Mouse (Mus musculus): Measurements from ENCODE around the gene Usmg5. TPM values are rescaled to one million over a fixed set of nuclear protein-coding genes. Genes with fewer than 3 reads are reported as not detected.
"Not testable (repeated sequence)": the region's sequence is repeated elsewhere in the genome, so short reads cannot be mapped to it uniquely, and the experiment has no call there.

Gene Usmg5
- 1,339 and 1,421 TPM in 2 replicates for polyA plus RNA-seq (2015; fragmentation: Nextera tagmentation; extraction: Ambion mirVana)

DNA sequence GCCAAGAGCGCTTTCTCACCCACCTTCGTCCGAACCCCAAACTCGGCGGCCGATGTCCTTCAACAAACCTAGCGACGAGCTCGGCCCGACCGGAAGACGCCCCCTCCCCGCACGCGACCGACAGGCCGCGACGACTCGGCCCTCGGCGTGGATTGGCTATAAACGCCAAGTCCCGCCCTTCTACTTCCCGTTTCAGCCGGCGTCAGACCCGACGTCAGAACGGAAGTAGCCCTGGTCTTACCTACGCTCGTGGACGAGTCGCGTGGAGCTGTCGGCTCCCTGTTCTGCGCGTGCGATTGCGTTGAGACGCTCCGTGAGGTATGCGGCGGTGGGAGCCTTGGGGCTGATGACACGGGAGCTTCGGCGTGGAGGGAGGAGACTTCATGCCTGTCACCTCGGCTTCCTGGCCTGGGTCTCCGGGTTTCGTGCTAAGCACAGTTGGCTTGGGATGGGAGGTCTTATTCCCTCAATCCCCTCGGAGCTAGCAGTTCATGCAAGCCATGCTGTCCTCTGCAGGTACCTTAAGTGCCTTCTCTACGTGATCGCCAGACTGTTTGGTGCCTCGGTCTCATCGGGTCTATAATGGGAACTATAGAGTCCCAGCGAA lies at the start of gene Usmg5, which contains the start of gene Pdcd11:
Gene Usmg5 (minus strand): TSS at position 98 of the 607 bp plus-strand sequence.
Gene Pdcd11 (plus strand): TSS at position 219 of the 607 bp plus-strand sequence.
- Histone ChIP-seq H3K4me3 (ENCODE audit: low read length) (peak within 1 kb of the TSS; percentile 97), H3K36me3 (ENCODE audit: control insufficient read depth, insufficient read depth, low read length) (peaks cover 13% of the 10 kb centered on the region), H3K27me3 (replicated peaks; ENCODE audit: control insufficient read depth, insufficient read depth, low read length) (no peaks in the 10 kb centered on the region), H3K4me1 (ENCODE audit: control insufficient read depth, insufficient read depth, low read depth, low read length) (peaks cover 19% of the 10 kb centered on the region), H3K4me2 (ENCODE audit: low read length) (peak within 1 kb of the TSS; percentile 83), H3K9ac (ENCODE audit: low read depth, low read length) (peak within 1 kb of the TSS; percentile 98), H3K9me3 (ENCODE audit: control insufficient read depth, low read length) (no peaks in the 10 kb centered on the region), H3K27ac (ENCODE audit: low read depth, low read length) (peak within 1 kb of the TSS; percentile 92)
- under 1% methylated on average over 56 of the region's 56 CpGs for WGBS
- ATAC-seq, result peak; percentile 99

DNA sequence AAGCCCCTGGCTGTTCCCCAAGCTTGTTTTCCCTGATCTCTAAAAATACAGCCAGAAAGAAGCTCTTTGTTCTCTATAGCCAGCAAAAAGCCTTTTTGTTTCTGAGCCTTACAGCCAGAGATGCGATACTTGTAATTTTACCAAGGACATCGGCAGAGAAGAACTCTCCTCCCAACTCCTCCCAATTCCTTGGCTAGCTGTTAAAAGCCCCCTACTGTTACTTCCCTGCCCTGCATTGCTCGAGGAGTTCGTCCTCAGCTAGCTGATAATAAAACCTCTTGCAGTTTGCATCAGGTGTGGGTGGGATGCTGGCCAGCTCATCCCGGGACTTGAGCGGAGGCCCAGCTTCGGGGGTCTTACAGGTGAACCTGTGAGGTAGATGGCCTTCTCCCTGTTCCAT lies 49.2 kb upstream of the Usmg5 start:
- not testable (repeated sequence) for H3K4me2 ChIP-seq (ENCODE audit: low read length); H3K27ac ChIP-seq (ENCODE audit: low read depth, low read length); H3K9ac ChIP-seq (ENCODE audit: low read depth, low read length); H3K4me3 ChIP-seq (ENCODE audit: low read length); H3K9me3 ChIP-seq (ENCODE audit: control insufficient read depth, low read length); H3K4me1 ChIP-seq (ENCODE audit: control insufficient read depth, insufficient read depth, low read depth, low read length); H3K27me3 ChIP-seq (replicated peaks; ENCODE audit: control insufficient read depth, insufficient read depth, low read length); H3K36me3 ChIP-seq (ENCODE audit: control insufficient read depth, insufficient read depth, low read length); ATAC-seq
- 42% methylated on average over 7 of the region's 7 CpGs for WGBS

DNA sequence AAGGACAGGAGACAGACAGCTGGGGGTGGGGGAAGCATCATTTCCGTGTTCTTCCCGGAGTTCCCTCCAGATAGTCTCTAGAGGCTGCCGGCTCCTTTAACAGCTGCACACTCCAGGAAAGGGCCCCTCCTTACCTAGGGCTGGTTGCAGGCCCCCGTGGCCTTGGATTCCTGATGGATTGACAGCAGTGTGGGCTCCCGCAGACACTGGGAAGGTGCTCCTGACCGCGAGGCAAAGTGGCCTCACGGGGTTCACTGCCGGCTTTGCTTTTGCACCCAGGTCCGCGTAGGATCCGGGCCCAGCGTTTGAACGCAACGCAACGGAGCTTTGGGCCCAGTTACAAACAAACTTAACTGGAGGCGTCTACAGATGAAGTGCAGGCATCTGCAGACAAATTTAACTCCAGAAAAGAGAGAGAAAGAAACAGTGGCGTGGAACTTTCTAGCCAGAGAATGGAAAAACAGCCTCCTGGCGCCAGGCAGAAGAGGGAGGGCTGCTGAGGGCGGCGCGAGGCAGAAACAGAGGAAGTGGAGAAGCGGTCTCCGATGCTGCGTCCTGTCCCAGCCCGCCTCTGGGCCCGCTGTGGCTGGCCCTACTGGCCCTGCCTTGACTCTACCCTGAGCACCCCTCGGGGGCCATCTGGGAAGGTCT lies 47.4 kb upstream of the Usmg5 start, which contains the start of gene Calhm2:
Gene Calhm2 (minus strand): TSS at position 524 of the 651 bp plus-strand sequence.
- Histone ChIP-seq H3K4me1 (ENCODE audit: control insufficient read depth, insufficient read depth, low read depth, low read length) (peaks cover 10% of the 10 kb centered on the region), H3K9me3 (ENCODE audit: control insufficient read depth, low read length) (no peaks in the 10 kb centered on the region), H3K4me2 (ENCODE audit: low read length) (peak within 1 kb of the TSS; percentile 58), H3K4me3 (ENCODE audit: low read length) (peak within 1 kb of the TSS; percentile 34), H3K27ac (ENCODE audit: low read depth, low read length) (peak within 1 kb of the TSS; percentile 25; the same call in 1 of the 2 replicates), H3K27me3 (replicated peaks; ENCODE audit: control insufficient read depth, insufficient read depth, low read length) (no peaks in the 10 kb centered on the region), H3K9ac (ENCODE audit: low read depth, low read length) (peak within 1 kb of the TSS; percentile 60), H3K36me3 (ENCODE audit: control insufficient read depth, insufficient read depth, low read length) (no peaks in the 10 kb centered on the region)
- WGBS, result 11% methylated on average over 28 of the region's 28 CpGs
- peak; percentile 25; the same call in 1 of the 2 replicates for ATAC-seq

DNA sequence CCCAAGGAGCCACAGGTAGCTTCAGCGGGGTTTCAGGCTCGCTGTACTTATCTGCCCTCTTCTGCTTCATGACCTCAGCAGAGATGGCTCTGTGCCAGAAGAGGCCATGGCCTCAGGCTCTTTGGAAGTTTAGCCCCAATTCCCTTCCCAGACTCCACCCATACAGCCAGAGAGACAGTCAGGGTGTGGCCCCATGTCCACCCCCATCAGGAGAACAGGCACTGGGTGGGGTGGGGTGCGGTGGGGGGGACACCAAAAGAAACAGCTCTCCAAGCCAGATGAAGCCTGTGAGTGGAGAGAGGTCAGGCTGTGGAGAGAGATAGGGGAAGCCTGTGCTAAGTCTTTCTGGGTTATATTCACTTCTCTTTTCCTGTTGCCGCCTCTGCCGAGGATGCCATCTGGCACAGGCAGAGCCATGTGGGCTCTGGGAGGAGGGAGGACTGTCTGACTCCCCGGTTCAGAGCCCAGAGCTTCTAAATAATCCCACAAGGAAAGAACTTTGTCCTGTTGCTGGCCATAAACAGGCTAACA lies 46.7 kb upstream of the Usmg5 start:
- H3K4me1 ChIP-seq (ENCODE audit: control insufficient read depth, insufficient read depth, low read depth, low read length), result peaks cover 10% of the 10 kb centered on the region
- H3K27me3 ChIP-seq (replicated peaks; ENCODE audit: control insufficient read depth, insufficient read depth, low read length), result no peaks in the 10 kb centered on the region
- H3K4me3 ChIP-seq (ENCODE audit: low read length), result no peak overlapping the region; the same call in 1 of the 2 replicates
- H3K36me3 ChIP-seq (ENCODE audit: control insufficient read depth, insufficient read depth, low read length), result no peaks in the 10 kb centered on the region; the same call in 1 of the 2 replicates
- no peaks in the 10 kb centered on the region for H3K9me3 ChIP-seq (ENCODE audit: control insufficient read depth, low read length)
- WGBS, result 44% methylated on average over 6 of the region's 6 CpGs
- peak overlapping the region; percentile 12; the same call in 1 of the 2 replicates for H3K27ac ChIP-seq (ENCODE audit: low read depth, low read length)
- ATAC-seq, result peak; percentile 54; the same call in 1 of the 2 replicates
- peak overlapping the region; percentile 60 for H3K9ac ChIP-seq (ENCODE audit: low read depth, low read length)
- peak overlapping the region; percentile 58 for H3K4me2 ChIP-seq (ENCODE audit: low read length)

DNA sequence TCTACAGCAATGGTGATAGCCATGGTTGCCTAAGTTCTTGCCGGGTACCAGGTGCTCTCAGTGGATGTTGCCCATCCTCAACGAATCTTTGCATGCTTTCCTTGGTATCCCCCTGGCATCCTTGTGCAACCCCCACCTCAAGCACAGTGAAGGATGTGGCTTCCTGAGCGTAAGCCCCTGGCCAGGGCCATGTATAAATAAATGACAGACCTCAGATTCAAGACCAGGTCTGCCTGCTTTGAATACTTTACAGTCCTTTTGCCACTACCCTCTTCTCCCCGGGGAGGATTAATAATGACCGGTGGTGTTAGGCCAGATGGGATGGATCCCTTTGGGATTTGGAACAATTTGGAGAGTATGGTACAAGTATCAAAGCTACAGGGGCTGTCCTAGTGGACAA lies 45.7 kb upstream of the Usmg5 start:
- WGBS, result 91% methylated on average over 5 of the region's 5 CpGs
- Histone ChIP-seq H3K27me3 (replicated peaks; ENCODE audit: control insufficient read depth, insufficient read depth, low read length) (no peaks in the 10 kb centered on the region), H3K27ac (ENCODE audit: low read depth, low read length) (no peak overlapping the region), H3K4me1 (ENCODE audit: control insufficient read depth, insufficient read depth, low read depth, low read length) (peaks cover 10% of the 10 kb centered on the region), H3K9ac (ENCODE audit: low read depth, low read length) (no peak overlapping the region), H3K36me3 (ENCODE audit: control insufficient read depth, insufficient read depth, low read length) (peaks cover 4% of the 10 kb centered on the region), H3K4me2 (ENCODE audit: low read length) (no peak overlapping the region), H3K9me3 (ENCODE audit: control insufficient read depth, low read length) (no peaks in the 10 kb centered on the region), H3K4me3 (ENCODE audit: low read length) (no peak overlapping the region)
- ATAC-seq, result no peak

DNA sequence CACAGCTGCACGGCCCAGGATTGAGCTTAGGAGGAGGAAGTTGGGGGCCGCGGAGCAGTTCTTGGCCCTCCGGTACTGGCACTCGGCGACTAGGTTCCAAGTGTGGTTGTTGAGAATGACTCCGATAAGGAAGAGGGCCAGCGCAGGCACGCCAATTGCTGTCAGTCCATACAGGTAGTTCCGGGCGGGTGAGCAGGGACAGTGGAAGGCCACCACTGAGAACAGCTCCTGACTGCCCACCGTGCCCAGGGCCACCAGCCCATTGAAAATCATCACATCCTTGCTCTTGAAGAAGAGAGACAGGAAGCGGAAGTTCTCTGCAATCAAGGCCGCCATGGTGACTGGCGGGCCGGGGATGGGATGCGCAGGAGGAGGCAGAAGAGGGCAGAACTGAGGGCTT lies 45.1 kb upstream of the Usmg5 start:
- H3K9ac ChIP-seq (ENCODE audit: low read depth, low read length), result no peak overlapping the region
- H3K9me3 ChIP-seq (ENCODE audit: control insufficient read depth, low read length), result no peaks in the 10 kb centered on the region
- H3K27ac ChIP-seq (ENCODE audit: low read depth, low read length), result no peak overlapping the region
- H3K4me3 ChIP-seq (ENCODE audit: low read length), result no peak overlapping the region
- H3K27me3 ChIP-seq (replicated peaks; ENCODE audit: control insufficient read depth, insufficient read depth, low read length), result no peaks in the 10 kb centered on the region
- ATAC-seq, result no peak
- peaks cover 10% of the 10 kb centered on the region for H3K4me1 ChIP-seq (ENCODE audit: control insufficient read depth, insufficient read depth, low read depth, low read length)
- H3K4me2 ChIP-seq (ENCODE audit: low read length), result no peak overlapping the region
- peaks cover 6% of the 10 kb centered on the region for H3K36me3 ChIP-seq (ENCODE audit: control insufficient read depth, insufficient read depth, low read length)
- 94% methylated on average over 17 of the region's 17 CpGs for WGBS

DNA sequence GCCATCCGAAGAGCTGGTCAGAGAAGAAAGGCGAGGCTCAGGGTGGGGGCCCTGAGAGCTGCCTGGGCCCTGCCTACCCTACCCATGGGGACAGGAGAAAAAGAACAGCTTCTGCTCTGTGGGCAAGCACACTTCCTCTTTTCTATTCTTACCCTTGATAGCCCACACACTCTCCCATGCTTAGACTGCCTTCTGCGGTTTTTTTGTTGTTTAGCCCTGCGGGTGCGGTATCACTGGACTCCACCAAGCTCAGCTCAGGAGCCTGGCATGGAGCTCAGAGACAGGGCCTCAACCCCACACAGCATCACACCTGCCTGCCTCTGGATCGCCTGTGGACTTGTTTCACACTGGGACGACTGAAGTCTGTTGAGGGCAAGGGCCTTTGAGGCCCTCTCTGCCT lies 42.7 kb upstream of the Usmg5 start:
- Histone ChIP-seq H3K27ac (ENCODE audit: low read depth, low read length) (no peak overlapping the region), H3K9me3 (ENCODE audit: control insufficient read depth, low read length) (no peaks in the 10 kb centered on the region), H3K4me3 (ENCODE audit: low read length) (no peak overlapping the region), H3K36me3 (ENCODE audit: control insufficient read depth, insufficient read depth, low read length) (peaks cover 25% of the 10 kb centered on the region), H3K9ac (ENCODE audit: low read depth, low read length) (no peak overlapping the region), H3K27me3 (replicated peaks; ENCODE audit: control insufficient read depth, insufficient read depth, low read length) (no peaks in the 10 kb centered on the region), H3K4me1 (ENCODE audit: control insufficient read depth, insufficient read depth, low read depth, low read length) (peaks cover 10% of the 10 kb centered on the region), H3K4me2 (ENCODE audit: low read length) (no peak overlapping the region)
- ATAC-seq, result no peak
- 91% methylated on average over 7 of the region's 7 CpGs for WGBS

DNA sequence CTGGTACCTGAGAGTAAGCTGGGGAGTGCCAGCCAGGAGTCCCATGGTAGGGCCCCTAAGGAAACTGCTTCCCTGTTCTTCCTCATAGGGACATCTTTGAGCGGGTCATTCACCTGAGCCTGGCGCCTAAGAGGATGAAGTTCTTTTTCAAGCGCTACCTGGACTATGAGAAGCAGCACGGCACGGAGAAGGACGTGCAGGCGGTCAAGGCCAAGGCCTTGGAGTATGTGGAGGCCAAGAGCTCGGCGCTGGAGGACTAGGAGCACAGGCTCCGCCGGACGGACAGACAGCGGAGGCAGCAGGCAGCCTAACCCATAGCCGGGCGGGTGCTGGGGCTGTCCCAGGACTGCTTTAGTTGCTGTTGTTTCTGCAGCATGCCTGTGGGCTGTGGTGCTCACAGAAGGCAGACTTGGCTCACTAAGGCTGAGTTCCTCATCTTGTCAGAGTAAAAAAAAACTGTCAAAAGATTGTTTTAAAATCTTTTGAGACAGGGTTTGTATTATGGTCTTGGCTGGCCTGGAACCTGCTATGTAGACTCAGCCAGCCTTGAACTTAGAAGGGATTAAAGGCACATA lies 40.2 kb upstream of the Usmg5 start:
- Histone ChIP-seq H3K9me3 (ENCODE audit: control insufficient read depth, low read length) (no peaks in the 10 kb centered on the region), H3K4me3 (ENCODE audit: low read length) (no peak overlapping the region), H3K4me1 (ENCODE audit: control insufficient read depth, insufficient read depth, low read depth, low read length) (no peaks in the 10 kb centered on the region), H3K4me2 (ENCODE audit: low read length) (no peak overlapping the region), H3K27ac (ENCODE audit: low read depth, low read length) (no peak overlapping the region), H3K9ac (ENCODE audit: low read depth, low read length) (no peak overlapping the region), H3K27me3 (replicated peaks; ENCODE audit: control insufficient read depth, insufficient read depth, low read length) (no peaks in the 10 kb centered on the region), H3K36me3 (ENCODE audit: control insufficient read depth, insufficient read depth, low read length) (peaks cover 37% of the 10 kb centered on the region)
- 96% methylated on average over 15 of the region's 15 CpGs for WGBS
- ATAC-seq, result no peak

DNA sequence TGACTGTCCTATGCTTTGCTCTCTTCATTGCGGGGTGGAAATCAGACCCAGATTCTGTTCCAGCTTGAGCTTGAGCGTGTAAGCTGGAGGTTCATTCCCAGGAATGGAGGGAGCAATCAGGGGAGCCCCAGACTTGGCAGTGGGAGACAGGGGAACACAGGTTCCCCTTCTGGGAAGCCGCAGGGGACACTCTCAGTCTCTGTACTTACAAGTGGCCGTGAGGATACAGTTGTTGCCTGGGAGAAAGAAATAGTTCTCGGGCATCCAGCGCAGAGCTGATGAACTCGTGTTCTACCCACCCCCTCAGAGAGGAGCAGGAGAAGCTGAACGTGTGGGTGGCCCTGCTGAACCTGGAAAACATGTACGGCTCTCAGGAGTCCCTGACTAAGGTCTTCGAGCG lies 38.4 kb upstream of the Usmg5 start:
- no peaks in the 10 kb centered on the region for H3K9me3 ChIP-seq (ENCODE audit: control insufficient read depth, low read length)
- no peak overlapping the region for H3K9ac ChIP-seq (ENCODE audit: low read depth, low read length)
- H3K27ac ChIP-seq (ENCODE audit: low read depth, low read length), result no peak overlapping the region
- no peak overlapping the region for H3K4me2 ChIP-seq (ENCODE audit: low read length)
- H3K36me3 ChIP-seq (ENCODE audit: control insufficient read depth, insufficient read depth, low read length), result peaks cover 48% of the 10 kb centered on the region
- no peak for ATAC-seq
- H3K4me3 ChIP-seq (ENCODE audit: low read length), result no peak overlapping the region
- no peaks in the 10 kb centered on the region for H3K27me3 ChIP-seq (replicated peaks; ENCODE audit: control insufficient read depth, insufficient read depth, low read length)
- H3K4me1 ChIP-seq (ENCODE audit: control insufficient read depth, insufficient read depth, low read depth, low read length), result no peaks in the 10 kb centered on the region
- WGBS, result 92% methylated on average over 11 of the region's 11 CpGs

Measured in hindbrain, embryonic 16.5 days (tissue).